Mouse (Mus musculus) heart, embryonic 14.5 days (tissue): Measurements from ENCODE around the gene Tmem30c. TPM values are rescaled to one million over a fixed set of nuclear protein-coding genes. Genes with fewer than 3 reads are reported as not detected.

Source experiments
- ATAC-seq: fragments of 200-750 bp; cut with Nextera tagmentation; 2 replicates; pipeline ENCODE4 v1.8.0; 2017; ENCODE audit warnings: low read depth, moderate TSS enrichment; ENCODE audit not compliant: insufficient number of reproducible peaks, insufficient read depth, low FRiP score
- H3K27ac ChIP-seq, 2 experiments: fragments of 200-500 bp in 1 of 2; fragments of 300-500 bp in 1 of 2; sonication (generic) in 1 of 2; replicated peaks in 1 of 2; 2 replicates each; pipeline ENCODE4 v1.5.1; 2012 to 2014; ENCODE audit warnings: low read depth in 2 of 2, low read length in 2 of 2, control low read depth in 1 of 2, mild to moderate bottlenecking in 1 of 2, mixed read lengths in 1 of 2; ENCODE audit not compliant: control insufficient read depth in 1 of 2, insufficient read depth in 1 of 2
- H3K27me3 ChIP-seq: fragments of 300-500 bp; sonication (generic); 2 replicates; pipeline ENCODE4 v1.6.1; 2014; ENCODE audit warnings: mild to moderate bottlenecking, low read length, control low read depth; ENCODE audit not compliant: control insufficient read depth, insufficient read depth
- H3K36me3 ChIP-seq: fragments of 300-500 bp; sonication (generic); 2 replicates; pipeline ENCODE4 v1.6.1; 2014; ENCODE audit warnings: mild to moderate bottlenecking, control low read depth, low read length, mixed read lengths; ENCODE audit not compliant: control insufficient read depth, insufficient read depth
- H3K4me1 ChIP-seq, 2 experiments: fragments of 200-500 bp in 1 of 2; fragments of 300-500 bp in 1 of 2; sonication (generic) in 1 of 2; 2 replicates each; pipeline ENCODE4 v1.6.1; 2012 to 2014; ENCODE audit warnings: low read length in 2 of 2, control low read depth in 1 of 2, mixed read lengths in 1 of 2; ENCODE audit not compliant: control insufficient read depth in 2 of 2, insufficient read depth in 2 of 2
- H3K4me2 ChIP-seq: fragments of 300-500 bp; sonication (generic); 2 replicates; pipeline ENCODE4 v1.6.1; 2014; ENCODE audit warnings: mild to moderate bottlenecking, low read length
- H3K4me3 ChIP-seq, 2 experiments: fragments of 200-500 bp in 1 of 2; fragments of 300-500 bp in 1 of 2; sonication (generic) in 1 of 2; 2 replicates each; pipeline ENCODE4 v1.5.1; 2012 to 2014; ENCODE audit warnings: low read length in 2 of 2, mild to moderate bottlenecking in 2 of 2, control low read depth in 1 of 2, low read depth in 1 of 2, moderate library complexity in 1 of 2; ENCODE audit not compliant: control insufficient read depth in 1 of 2, insufficient read depth in 1 of 2
- H3K9ac ChIP-seq: fragments of 300-500 bp; sonication (generic); 2 replicates; pipeline ENCODE4 v1.6.1; 2014; ENCODE audit warnings: mild to moderate bottlenecking, low read length
- H3K9me3 ChIP-seq: fragments of 300-500 bp; sonication (generic); 2 replicates; pipeline ENCODE4 v1.6.1; 2016; ENCODE audit warnings: low read length, control low read depth; ENCODE audit not compliant: control insufficient read depth
- WGBS: fragments of 180-500 bp; shearing (Covaris S2); extraction: QIAGEN DNeasy Blood & Tissue Kit; methylation state at CpG from one replicate; pipeline ENCODE4 v1.1.7; 2014; 5-methylcytosine and 5-hydroxymethylcytosine counted together
- polyA plus RNA-seq: library from polyadenylated mRNA; unstranded; fragments of >200 nt; fragmentation: Nextera tagmentation; extraction: Ambion mirVana; gene quantifications from 2 replicates; pipeline ENCODE4 v1.2.1, GENCODE M21; 2014

The Tmem30c gene
- polyA plus RNA-seq, 1 experiment from 2014 or later: not detected

GRCm38 (mm10) chr16:57313487-57313886 lies 20.8 kb upstream of the Tmem30c start:
- ATAC-seq: no peak
- Histone ChIP-seq H3K4me1 (peaks cover 0 to 2% of the 10 kb centered on the region in 2 experiments; a peak in 1 of 4 replicates), H3K4me3 (no peak overlapping the region), H3K36me3 (no peaks in the 10 kb centered on the region), H3K4me2 (no peak overlapping the region), H3K9ac (no peak overlapping the region), H3K27ac (no peak overlapping the region), H3K9me3 (no peaks in the 10 kb centered on the region), H3K27me3 (no peaks in the 10 kb centered on the region)
- WGBS: 79% methylated on average over 3 of the region's 3 CpGs

DNA sequence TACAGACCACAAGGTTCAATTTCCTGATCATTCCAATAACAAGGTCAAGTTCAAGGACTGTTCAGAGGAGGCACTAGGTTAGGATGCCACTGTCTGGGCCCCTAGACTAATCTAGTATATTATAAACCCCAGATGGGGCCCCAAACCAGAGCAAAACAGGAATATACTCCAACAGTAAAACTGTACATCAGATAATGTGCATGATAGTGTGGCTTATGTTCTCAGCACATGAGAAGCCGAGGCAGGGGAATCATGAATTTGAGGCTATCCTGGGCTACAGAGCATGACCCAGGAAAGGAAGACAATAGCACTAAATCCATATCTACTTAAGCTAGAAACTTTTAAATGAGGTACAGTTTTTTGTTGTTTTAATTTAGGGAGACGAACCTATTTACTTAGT lies 19.5 kb upstream of the Tmem30c start:
- no peak overlapping the region for H3K27ac ChIP-seq
- WGBS: 84% methylated on average over 2 of the region's 2 CpGs
- ATAC-seq: no peak

GRCm38 (mm10) chr16:57305463-57305862 lies 12.8 kb upstream of the Tmem30c start:
- no peak overlapping the region for H3K9ac ChIP-seq
- ATAC-seq: no peak
- H3K4me1 ChIP-seq: peaks cover 4 to 12% of the 10 kb centered on the region in 2 experiments; a peak in 2 of 4 replicates
- no peak overlapping the region for H3K4me3 ChIP-seq
- no peak overlapping the region for H3K27ac ChIP-seq
- no peak overlapping the region for H3K4me2 ChIP-seq
- no peaks in the 10 kb centered on the region for H3K27me3 ChIP-seq
- WGBS: 51% methylated on average over 6 of the region's 6 CpGs
- no peaks in the 10 kb centered on the region for H3K9me3 ChIP-seq
- no peaks in the 10 kb centered on the region for H3K36me3 ChIP-seq

More for the DNA sequence above, 19.5 kb upstream of the Tmem30c start:
- Histone ChIP-seq H3K9me3 (no peaks in the 10 kb centered on the region), H3K4me3 (no peak overlapping the region), H3K4me1 (peaks cover under 1 to 2% of the 10 kb centered on the region in 2 experiments; a peak in 2 of 4 replicates), H3K9ac (no peak overlapping the region), H3K27me3 (no peaks in the 10 kb centered on the region), H3K4me2 (no peak overlapping the region), H3K36me3 (no peaks in the 10 kb centered on the region)

- Histone ChIP-seq H3K4me3 (no peak overlapping the region), H3K27ac (no peak overlapping the region), H3K4me1 (peaks cover 4 to 12% of the 10 kb centered on the region in 2 experiments; a peak in 2 of 4 replicates), H3K36me3 (no peaks in the 10 kb centered on the region), H3K9ac (no peak overlapping the region), H3K9me3 (no peaks in the 10 kb centered on the region), H3K27me3 (no peaks in the 10 kb centered on the region), H3K4me2 (no peak overlapping the region)
- no peak for ATAC-seq
- WGBS: 66% methylated on average over 19 of the region's 19 CpGs
Observed at GRCm38 (mm10) chr16:57303716-57304115, 11.1 kb upstream of the Tmem30c start.

GRCm38 (mm10) chr16:57302792-57303698 lies 10.4 kb upstream of the Tmem30c start:
- WGBS: 88% methylated on average over 25 of the region's 25 CpGs
- Histone ChIP-seq H3K4me2 (no peak overlapping the region), H3K36me3 (no peaks in the 10 kb centered on the region), H3K4me1 (peaks cover 4 to 12% of the 10 kb centered on the region in 2 experiments; a peak in 2 of 4 replicates), H3K9me3 (no peaks in the 10 kb centered on the region), H3K4me3 (no peak overlapping the region), H3K27ac (no peak overlapping the region), H3K9ac (no peak overlapping the region), H3K27me3 (no peaks in the 10 kb centered on the region)
- no peak for ATAC-seq

GRCm38 (mm10) chr16:57301512-57302115 lies 8.9 kb upstream of the Tmem30c start:
- no peaks in the 10 kb centered on the region for H3K27me3 ChIP-seq
- H3K4me3 ChIP-seq: no peak overlapping the region
- ATAC-seq: no peak
- WGBS: 58% methylated on average over 9 of the region's 9 CpGs
- H3K4me2 ChIP-seq: no peak overlapping the region
- H3K9ac ChIP-seq: no peak overlapping the region
- no peaks in the 10 kb centered on the region for H3K36me3 ChIP-seq
- H3K9me3 ChIP-seq: no peaks in the 10 kb centered on the region
- H3K4me1 ChIP-seq: peaks cover 2 to 8% of the 10 kb centered on the region in 2 experiments; a peak in 2 of 4 replicates
- 0 out of 4 replicates have a peak overlapping the region, but pooled peaks of 1 of the 2 experiments have one; percentile 6 for H3K27ac ChIP-seq

GRCm38 (mm10) chr16:57295216-57295934 lies 2.7 kb upstream of the Tmem30c start:
- Histone ChIP-seq H3K27ac (no peak overlapping the region), H3K4me2 (no peak overlapping the region), H3K27me3 (no peaks in the 10 kb centered on the region), H3K4me1 (peaks cover 0 to 3% of the 10 kb centered on the region in 2 experiments; a peak in 1 of 4 replicates), H3K9ac (no peak overlapping the region), H3K36me3 (no peaks in the 10 kb centered on the region), H3K4me3 (no peak overlapping the region), H3K9me3 (no peaks in the 10 kb centered on the region)
- 73% methylated on average over 10 of the region's 10 CpGs for WGBS
- no peak for ATAC-seq
